Mouse (Mus musculus) T-helper 17 cell (primary cell): ENCODE data around the gene Hadh.

Experiments
- in situ Hi-C, 2 experiments: fragments of 300-600 bp; cut with MboI, MseI; formaldehyde crosslinking; loops; 1 replicate in 1 of 2; 2 replicates in 1 of 2; pipeline ENCODE4 v1.15.1; 2025; ENCODE audit warnings: high pct_unique_total_duplicates in 2 of 2

Gene Hadh

GRCm38 (mm10) chr3:131237785-131238633, 33.9 kb downstream of the Hadh start:
- in situ Hi-C loops = loop anchor here (5.0 to 25.0 kb wide), 3 partner anchors 346 to 476 kb away; no protein-coding TSS in a partner anchor

DNA sequence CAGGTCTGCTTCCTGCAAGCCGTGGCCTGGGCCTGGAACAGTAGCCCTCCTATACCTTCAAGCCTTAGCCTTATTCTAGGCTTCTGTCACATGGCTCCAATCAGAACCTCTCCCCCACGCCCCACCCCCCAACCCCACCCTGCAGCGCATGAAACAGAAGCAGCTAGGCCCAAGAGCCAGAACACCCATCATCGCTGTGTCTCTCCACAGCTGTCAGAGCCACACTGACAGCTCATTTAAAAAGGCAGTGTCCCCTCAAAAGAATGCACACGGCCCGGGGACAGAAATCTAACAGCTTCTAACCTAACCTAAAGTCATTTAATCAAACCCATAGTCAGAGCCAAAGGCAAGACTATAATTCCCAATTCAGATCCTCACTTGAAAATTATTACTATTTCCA, 34.8 kb downstream of the Hadh start:
- in situ Hi-C loops = loop anchor here (5.0 to 25.0 kb wide), 3 partner anchors 345 to 475 kb away; no protein-coding TSS in a partner anchor

DNA sequence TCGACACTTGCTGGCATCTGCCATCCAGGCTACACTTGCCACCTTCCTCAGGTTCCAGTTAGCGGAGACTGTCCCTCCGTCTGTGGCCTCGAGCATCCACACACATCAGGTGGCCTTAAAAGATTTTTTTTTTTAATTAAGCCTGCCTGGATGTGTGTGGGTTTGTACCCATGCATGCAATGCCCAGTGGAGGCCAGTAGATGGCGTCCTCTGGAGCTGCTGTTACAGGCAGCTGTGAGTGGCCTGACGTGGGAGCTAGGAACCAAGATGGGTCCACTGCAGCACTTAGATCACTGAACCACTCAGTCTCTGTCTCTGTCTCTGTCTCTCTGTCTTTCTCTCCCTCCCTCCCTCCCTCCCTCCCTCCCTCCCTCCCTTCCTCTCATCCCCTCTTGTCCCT, 43.8 kb downstream of the Hadh start:
- in situ Hi-C loops = loop anchor here in 1 of 2 experiments (25.0 kb wide), 1 partner anchor 466 kb away; no protein-coding TSS in a partner anchor

DNA sequence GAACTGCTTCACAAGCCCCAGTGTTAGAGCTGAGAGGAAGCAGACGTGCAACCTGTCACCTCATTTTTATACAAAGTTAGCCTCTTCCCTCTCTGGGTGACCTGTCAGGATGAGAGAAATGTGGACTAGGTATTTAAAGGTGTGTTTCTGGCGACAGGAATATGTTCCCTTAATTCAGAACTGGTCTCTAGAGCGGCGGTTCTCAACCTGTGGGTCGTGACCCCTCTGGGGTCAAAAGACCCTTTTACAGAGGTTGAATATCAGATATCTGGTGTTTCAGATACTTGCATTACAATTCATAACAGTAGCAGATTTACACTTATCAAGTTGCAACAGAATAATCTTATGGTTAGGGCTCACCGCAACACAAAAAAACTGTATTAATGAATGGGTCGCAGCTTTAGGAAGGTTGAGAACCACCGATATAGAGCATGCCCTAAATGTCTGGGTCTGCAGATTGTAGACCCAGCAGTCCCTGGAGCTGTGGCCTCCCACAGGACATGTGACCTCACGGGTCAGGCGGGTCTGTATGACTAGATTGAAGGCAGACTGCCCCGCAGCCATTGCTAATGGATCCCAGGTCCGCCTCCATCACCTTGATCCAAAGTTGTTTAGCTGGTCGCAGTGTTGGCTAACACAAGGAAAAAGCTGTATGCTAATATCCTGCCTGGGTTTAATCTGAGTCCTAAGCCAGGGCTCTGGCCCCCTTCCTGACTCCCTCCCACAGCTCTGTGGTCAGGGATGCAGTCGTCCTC, 53.1 kb downstream of the Hadh start:
- in situ Hi-C loops = no loop called here

DNA sequence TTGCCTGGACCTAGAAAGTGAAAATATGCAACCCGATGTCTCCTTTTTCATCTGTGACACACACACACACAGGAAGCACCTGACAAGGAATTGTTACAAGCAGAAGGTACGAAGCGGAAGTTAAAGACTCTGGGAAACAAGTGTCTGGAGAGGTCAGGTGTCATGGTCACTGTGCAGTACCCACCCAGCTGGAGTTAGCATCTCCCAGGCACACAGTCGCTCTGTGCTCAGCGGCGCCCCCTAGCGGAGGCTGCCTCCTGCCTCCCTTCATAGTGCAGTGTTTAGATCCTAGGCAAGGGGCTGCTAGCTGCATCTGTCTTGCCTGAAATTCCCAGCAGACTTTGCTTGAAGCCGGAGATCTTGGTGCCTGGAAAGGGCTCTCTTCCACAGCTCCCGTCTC, 57.1 kb downstream of the Hadh start:
- in situ Hi-C loops = no loop called here

DNA sequence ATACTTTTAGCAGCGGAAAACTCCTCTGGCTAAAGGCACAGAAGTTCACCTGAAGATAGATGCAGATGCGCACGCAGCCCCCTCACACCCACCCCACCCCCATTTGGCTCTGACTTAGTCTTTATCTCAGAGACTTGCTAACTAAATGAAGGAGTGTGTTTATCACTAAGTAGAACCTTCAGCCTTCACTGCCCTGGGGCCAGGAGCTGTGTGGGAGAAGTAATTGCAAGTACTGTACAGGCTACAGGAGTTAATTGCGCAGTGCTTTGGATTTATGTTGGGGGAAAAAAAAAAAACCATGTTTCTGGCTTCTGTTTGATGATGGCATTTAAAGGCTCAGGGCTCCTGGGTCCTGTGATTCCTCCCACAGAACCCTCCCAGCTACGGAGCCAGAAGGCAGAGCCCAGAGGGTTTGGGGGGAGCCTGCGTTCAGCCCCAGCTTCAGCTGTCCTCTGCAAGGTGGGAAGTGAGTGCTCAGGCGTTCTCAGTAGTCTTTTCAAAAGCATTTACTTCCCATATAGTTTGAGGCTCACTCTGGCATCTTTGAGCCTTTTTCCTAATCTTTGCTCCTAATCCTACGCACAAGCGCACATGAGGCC, 57.7 kb downstream of the Hadh start:
- in situ Hi-C loops = no loop called here

DNA sequence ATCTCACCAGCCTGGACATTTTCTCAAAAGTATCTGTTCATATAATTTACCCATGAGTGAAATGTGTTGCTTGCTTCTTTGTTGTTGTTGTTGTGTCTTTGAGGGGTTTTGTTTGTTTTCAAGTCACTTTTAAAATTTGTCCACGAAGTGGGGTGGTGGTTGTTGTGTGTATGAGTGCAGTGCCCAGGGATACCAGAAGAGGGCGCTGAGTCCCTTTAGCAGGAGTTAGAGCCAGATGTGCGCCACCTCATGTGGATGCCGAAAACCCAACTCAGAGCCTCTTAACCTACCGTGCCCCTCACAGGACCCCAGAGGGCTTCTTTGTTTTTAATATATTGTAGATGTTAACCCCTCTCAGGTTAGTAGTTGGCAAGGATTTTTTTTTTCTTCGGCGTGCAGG, 59.7 kb downstream of the Hadh start:
- in situ Hi-C loops = no loop called here

DNA sequence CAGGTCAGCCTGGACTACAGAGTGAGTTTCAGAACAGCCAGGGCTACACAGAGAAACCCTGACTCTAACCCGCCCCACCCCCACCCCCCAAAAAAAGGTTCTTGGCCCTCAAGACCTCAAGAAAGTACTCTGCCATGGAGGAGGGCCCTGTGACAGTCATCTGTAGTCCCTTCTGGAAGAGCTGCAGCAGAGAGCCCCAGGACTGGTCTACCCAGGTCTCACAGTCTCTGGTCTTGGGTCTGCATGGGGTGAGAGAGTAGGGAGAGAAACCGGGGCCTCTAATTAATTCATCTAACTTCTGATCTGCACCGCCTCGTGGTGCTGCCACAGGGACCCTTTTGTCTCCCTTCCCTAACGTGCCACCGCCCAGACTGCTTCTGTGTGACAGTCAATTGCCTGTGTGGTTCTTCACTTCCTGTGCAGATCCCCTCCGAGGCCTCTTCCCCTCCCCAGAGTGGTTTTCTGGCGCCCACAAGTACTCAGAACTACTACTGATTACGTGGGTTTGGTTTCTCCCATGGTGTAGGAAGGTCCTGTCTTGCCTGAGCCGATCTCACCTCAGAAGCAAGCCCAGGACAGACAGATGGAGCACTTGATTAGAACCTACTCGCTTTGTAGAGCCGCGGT, 63.5 kb downstream of the Hadh start:
- in situ Hi-C loops = loop anchor here in 1 of 2 experiments (5.0 kb wide), 2 partner anchors 36 to 76 kb away; no protein-coding TSS in a partner anchor

DNA sequence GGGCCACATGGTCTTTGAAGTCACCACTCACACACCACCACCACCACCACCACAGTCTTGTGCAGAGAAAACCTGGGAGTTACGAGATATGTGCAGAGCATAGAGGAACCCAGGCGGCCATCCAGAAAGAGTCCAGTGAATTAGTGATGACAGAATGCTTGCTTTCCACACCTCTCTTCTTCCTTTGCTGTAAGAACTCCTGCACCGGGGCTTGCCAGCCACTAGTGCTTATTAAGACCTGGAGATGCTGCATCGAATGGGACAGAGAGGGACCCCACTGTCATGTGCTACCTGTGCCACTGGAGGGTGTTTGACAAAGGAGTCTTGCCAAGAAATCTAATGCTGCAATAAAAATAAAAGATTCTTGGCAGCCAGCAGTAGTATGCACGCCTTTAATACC, 64.1 kb downstream of the Hadh start:
- in situ Hi-C loops = loop anchor here in 1 of 2 experiments (5.0 kb wide), 2 partner anchors 36 to 76 kb away; no protein-coding TSS in a partner anchor

DNA sequence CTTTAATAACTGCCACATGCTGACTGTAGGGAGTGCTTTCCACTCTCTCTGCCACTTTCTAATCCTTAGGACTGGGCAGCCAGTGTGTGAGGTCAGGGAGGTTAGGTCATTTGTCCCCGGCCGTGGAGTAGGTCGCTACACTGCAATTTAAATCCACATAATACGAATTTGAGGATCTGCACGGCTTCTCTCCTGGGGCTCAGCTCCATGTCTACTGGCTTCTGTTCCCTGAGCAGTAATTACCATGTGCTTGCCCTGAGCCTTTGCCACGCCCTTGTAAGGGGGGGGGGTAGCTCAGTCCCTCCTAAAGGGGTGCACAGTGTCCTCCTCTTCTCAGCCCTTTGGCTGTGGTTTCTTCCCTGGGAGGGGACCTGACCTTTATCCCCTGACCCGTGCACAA, 69.6 kb downstream of the Hadh start:
- in situ Hi-C loops = no loop called here

DNA sequence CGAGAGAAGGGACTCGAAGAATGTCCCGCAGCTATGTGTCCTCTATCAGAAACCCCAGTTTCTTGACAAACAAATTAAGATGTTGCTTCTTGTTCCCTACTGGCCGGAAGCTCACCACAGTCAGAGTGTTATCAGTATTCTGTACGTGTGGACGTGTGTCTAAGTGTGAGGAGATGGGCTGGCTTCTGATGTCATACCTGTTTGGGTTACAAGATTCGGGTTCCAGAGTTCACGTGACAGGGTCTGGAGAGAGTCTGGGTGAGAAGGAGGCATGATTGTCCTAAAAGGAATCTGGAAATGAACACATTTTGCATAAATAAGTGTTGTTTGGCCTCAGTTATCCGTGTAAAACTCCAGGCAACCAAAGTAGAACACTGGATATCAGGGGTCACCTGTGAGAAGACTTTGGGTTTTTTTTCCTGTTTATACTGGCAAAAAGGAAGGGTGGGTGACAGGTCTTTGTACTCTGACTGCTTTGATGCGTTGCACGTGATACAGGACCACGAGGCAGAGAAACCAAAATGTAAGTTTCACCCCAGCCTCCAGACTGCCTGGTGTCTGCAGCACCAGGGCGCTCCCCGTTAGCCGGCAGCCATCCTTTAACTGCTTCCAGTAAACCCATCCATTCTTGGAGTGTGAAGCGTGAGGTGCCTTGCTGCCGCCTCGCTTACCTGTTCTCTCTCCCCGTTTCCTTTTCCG, 72.2 kb downstream of the Hadh start:
- in situ Hi-C loops = no loop called here

- in situ Hi-C loops = no loop called here
Observed at GRCm38 (mm10) chr3:131198991-131199390, 72.9 kb downstream of the Hadh start.

- in situ Hi-C loops = no loop called here
Observed at GRCm38 (mm10) chr3:131196507-131197019, 75.3 kb downstream of the Hadh start.

DNA sequence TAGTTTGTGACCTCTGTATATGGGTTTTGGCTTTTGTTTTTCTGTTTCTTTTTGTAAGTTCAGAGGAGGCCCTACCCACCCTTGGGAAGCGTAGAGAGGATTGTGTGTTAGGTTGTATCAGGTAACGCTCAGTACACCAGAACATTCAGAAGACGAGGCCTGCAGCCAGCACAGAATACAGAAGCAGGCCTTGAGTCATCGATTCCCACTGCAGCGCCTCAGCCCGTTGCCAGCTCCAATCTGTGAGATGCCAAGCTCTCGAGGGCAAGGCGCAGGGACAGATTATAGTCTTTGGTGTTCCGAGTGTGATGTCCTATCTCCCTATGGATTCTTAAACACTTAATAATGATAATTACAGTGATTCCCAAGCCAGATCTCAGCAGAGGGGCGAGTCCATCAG, 75.9 kb downstream of the Hadh start:
- in situ Hi-C loops = no loop called here

- in situ Hi-C loops = no loop called here
Observed at GRCm38 (mm10) chr3:131191454-131191853, 80.4 kb downstream of the Hadh start.

GRCm38 (mm10) chr3:131190671-131191367, 81.1 kb downstream of the Hadh start:
- in situ Hi-C loops = no loop called here

DNA sequence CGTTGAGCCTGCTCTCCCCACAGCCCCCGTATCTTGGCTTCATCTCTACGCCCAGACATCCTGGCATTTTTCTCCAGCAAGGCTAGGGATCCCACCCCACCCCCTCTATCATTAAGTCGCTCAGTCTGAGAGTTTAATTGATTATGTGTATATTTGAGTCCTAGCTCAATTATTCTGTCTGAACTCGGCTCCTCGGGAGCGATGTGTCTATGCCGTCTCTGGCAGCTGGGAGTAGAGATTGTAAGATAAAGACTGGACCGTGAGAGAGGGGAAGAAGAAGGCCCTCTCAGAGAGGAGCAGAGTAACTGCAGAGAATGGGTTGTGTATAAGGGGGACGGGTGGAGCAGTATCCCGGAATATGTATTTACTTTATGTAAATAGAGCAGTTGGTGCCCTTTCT, 81.7 kb downstream of the Hadh start:
- in situ Hi-C loops = no loop called here

GRCm38 (mm10) chr3:131186193-131186592, 85.7 kb downstream of the Hadh start:
- in situ Hi-C loops = no loop called here
